Mouse (Mus musculus): ENCODE results near the gene Kntc1. TPM values are rescaled to one million over a fixed set of nuclear protein-coding genes. Genes with fewer than 3 reads are reported as not detected.
A peak's percentile ranks its signal among the peaks of the same experiment; 100 is the strongest.

Kntc1 gene
- polyA plus RNA-seq, 1 experiment from 2014 or later: 7.2 TPM

DNA sequence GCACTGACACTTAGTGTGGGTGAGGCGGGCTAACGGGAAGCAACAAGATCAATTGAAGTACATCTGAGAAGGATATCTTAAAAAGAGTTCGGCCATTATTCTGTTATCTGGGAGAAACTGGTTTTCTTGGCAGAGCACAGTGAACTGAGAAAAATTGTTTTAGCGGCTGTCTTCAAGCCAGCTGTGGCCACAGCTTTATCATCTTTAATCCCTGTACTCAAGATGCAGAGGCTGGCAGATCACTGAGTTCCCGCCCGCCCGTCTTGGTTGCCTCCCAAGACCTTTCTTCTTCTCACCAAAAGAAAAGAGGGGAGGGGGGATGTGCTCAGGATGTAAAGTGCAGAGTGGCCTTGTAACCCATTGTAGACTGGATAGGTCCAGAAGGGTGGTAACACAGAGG, 67.4 kb downstream of the Kntc1 start:
- WGBS: 86% methylated on average over 7 of the region's 7 CpGs
- Histone ChIP-seq H3K36me3 (no peaks in the 10 kb centered on the region), H3K9me3 (no peaks in the 10 kb centered on the region), H3K4me1 (replicated peaks) (no peaks in the 10 kb centered on the region), H3K9ac (no peak overlapping the region), H3K4me2 (no peak overlapping the region), H3K27ac (replicated peaks) (no peak overlapping the region), H3K27me3 (no peaks in the 10 kb centered on the region), H3K4me3 (no peak overlapping the region)
- ATAC-seq (ENCODE audit: low FRiP score, low read depth): no peak

DNA sequence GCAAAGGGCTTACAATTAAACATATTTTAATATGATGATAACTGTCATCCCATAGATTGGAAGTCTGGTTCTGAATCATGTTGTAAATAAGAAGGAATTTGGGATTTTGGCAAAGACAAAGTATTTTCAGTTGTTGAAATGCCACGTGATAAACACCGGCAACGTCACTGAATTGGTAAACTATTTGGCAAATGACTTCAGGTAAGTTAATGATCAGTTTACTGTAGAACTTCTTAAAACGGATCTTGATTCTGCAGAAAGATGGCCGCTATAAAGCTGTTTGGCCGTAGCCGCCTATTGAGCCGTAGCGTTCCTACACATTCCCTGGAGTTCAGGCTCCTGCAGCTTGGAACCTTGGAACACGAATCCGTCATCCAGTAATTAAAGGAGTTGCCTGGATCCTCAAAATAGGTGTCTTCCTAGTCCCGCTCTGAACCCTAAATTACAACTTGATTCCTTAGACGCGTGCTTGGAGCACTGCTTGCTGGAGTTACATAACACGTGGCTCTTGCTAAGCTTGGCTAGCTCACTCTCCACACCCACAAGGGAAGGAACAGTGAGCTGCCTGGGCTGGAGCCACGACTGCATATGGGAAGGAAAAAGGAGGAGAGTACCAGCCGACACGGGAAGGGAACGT, 69.5 kb downstream of the Kntc1 start:
- H3K36me3 ChIP-seq: no peaks in the 10 kb centered on the region
- WGBS: 92% methylated on average over 19 of the region's 19 CpGs

DNA sequence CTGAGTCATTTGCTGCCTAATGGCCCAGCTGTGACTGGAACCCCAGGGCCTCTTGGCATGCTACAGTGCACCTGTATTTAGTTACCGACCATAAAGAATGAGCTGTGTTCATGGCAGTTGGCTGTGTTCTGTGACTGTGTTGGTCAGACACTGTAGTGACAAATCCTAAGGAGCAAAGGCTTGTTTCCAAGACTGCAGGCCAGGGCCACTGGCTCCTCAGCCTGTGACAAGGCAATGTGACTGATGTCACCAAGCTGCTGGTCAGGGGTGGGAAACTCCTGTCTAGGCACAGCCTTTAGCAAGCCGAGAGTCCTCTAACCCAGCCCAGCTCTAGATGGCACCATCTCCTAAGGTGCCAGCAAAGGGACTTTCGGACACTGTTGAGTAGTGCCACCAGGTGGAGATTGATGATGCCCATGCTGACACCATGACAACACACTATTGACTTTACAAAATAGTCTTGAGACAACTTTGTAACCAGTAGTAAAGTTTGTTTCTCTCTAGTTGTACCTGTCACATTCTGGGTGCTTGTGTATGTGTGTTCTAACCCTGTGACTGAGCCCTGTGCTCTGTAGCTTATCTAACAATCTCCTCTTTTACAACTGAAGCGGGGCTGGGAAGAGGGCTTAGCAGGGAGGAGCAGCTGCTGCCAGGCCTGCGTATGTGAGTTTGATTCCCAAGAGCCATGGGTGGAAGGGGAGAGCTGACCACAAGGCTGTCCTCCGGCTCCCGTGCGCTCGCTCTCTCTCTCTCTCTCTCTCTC, 71.2 kb downstream of the Kntc1 start:
- Histone ChIP-seq H3K4me3 (no peak overlapping the region), H3K9me3 (no peaks in the 10 kb centered on the region), H3K27ac (replicated peaks) (no peak overlapping the region), H3K27me3 (no peaks in the 10 kb centered on the region), H3K36me3 (no peaks in the 10 kb centered on the region), H3K4me1 (replicated peaks) (no peaks in the 10 kb centered on the region), H3K4me2 (no peak overlapping the region), H3K9ac (no peak overlapping the region)
- 71% methylated on average over 5 of the region's 9 CpGs for WGBS
- no peak for ATAC-seq (ENCODE audit: low FRiP score, low read depth)

More for the DNA sequence above, 69.5 kb downstream of the Kntc1 start:
- Histone ChIP-seq H3K4me2 (no peak overlapping the region), H3K4me1 (replicated peaks) (no peaks in the 10 kb centered on the region), H3K9me3 (no peaks in the 10 kb centered on the region), H3K9ac (no peak overlapping the region), H3K27me3 (no peaks in the 10 kb centered on the region), H3K4me3 (no peak overlapping the region), H3K27ac (replicated peaks) (no peak overlapping the region)
- no peak for ATAC-seq (ENCODE audit: low FRiP score, low read depth)

DNA sequence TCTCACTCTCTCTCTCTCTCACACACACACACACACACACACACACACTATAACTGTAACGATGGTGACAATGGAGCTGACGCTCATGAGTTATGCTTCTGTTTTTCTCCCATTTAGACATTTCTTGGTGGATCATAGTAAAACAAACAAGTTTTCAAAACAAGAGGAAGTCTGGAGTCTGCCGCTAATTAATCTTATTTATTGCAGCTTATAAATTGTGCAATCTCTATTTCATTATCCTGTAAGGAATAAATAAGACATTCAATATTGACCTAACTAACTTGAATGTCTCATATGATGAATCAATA, 71.7 kb downstream of the Kntc1 start:
- Histone ChIP-seq H3K4me2 (no peak overlapping the region), H3K27ac (replicated peaks) (no peak overlapping the region), H3K36me3 (no peaks in the 10 kb centered on the region), H3K4me3 (no peak overlapping the region), H3K9me3 (no peaks in the 10 kb centered on the region), H3K9ac (no peak overlapping the region), H3K4me1 (replicated peaks) (no peaks in the 10 kb centered on the region), H3K27me3 (no peaks in the 10 kb centered on the region)
- ATAC-seq (ENCODE audit: low FRiP score, low read depth): no peak
- WGBS: 88% methylated on average over 3 of the region's 3 CpGs

DNA sequence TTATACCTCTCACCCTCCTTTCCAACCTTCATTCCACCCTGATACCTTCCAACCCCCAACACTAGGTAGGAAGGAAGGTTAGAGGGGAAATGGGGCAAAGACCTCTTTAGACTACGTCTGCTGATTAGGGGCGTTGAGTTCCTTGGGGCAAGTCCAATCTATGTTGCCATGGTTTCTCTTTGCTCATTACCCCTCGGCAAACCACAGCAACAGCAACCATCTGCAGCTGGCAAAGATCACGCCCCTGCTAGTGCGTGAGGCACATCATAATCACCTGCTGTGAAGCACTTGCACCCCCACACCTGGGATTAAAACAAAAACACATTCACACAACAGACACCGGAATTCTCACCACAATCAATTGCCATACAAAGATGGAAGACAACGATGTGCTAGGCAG, 73.2 kb downstream of the Kntc1 start:
- H3K4me3 ChIP-seq: no peak overlapping the region
- H3K36me3 ChIP-seq: no peaks in the 10 kb centered on the region
- no peak overlapping the region for H3K9ac ChIP-seq
- ATAC-seq (ENCODE audit: low FRiP score, low read depth): no peak
- no peaks in the 10 kb centered on the region for H3K4me1 ChIP-seq (replicated peaks)
- WGBS: 46% methylated on average over 7 of the region's 7 CpGs
- H3K27me3 ChIP-seq: no peaks in the 10 kb centered on the region
- no peak overlapping the region for H3K4me2 ChIP-seq
- H3K9me3 ChIP-seq: no peaks in the 10 kb centered on the region
- 0 out of 2 replicates have a peak overlapping the region, but pooled peaks have one; percentile 19 for H3K27ac ChIP-seq (replicated peaks)

DNA sequence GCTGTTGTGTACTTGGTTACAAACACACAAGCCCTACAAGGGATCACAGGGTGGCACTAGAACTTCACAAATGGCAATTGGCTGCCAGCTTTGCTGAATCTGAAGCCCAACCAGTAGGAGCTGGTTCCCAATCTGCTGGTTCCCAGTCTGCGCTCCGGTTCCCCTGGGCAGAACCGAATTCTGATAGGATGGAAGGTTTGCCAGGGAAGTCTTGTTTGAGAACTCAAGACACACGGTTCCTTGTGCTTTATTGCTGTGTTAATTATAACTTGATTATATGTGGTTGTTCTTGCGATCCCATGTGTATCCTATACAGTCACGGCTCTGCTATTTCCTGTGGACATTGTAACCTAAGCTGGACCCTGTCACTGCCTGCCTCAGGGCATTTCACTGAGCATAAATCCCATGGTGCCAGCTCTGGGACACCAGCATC, 78.2 kb downstream of the Kntc1 start:
- no peaks in the 10 kb centered on the region for H3K4me1 ChIP-seq (replicated peaks)
- H3K27ac ChIP-seq (replicated peaks): no peak overlapping the region
- no peak overlapping the region for H3K4me2 ChIP-seq
- no peaks in the 10 kb centered on the region for H3K9me3 ChIP-seq
- H3K27me3 ChIP-seq: no peaks in the 10 kb centered on the region
- ATAC-seq (ENCODE audit: low FRiP score, low read depth): no peak
- no peaks in the 10 kb centered on the region for H3K36me3 ChIP-seq
- no peak overlapping the region for H3K9ac ChIP-seq
- H3K4me3 ChIP-seq: no peak overlapping the region
- 78% methylated on average over 6 of the region's 6 CpGs for WGBS

DNA sequence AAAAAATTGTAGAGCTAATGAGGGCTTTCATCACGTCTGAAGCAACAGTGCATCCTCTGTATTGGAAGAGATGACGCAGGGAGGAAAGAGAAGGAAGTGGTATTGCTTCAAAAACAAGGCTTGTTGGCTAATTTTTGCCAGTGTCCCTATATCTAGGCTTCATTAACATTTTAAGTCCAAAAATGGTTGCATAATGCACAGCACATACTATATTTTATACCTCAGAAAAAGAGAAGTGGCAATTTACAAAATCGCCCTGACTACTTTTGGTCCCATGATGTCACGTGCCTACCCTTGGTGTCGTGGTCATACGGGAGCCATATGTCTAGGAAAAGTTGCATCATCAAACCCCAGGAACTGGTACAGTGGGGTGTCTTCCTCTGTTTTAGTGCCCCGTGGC, 82.8 kb downstream of the Kntc1 start:
- 91% methylated on average over 7 of the region's 7 CpGs for WGBS
- H3K27ac ChIP-seq (replicated peaks): no peak overlapping the region
- H3K9me3 ChIP-seq: no peaks in the 10 kb centered on the region
- H3K4me2 ChIP-seq: no peak overlapping the region
- ATAC-seq (ENCODE audit: low FRiP score, low read depth): no peak
- H3K4me3 ChIP-seq: no peak overlapping the region
- no peaks in the 10 kb centered on the region for H3K36me3 ChIP-seq
- no peaks in the 10 kb centered on the region for H3K4me1 ChIP-seq (replicated peaks)
- no peaks in the 10 kb centered on the region for H3K27me3 ChIP-seq
- no peak overlapping the region for H3K9ac ChIP-seq

DNA sequence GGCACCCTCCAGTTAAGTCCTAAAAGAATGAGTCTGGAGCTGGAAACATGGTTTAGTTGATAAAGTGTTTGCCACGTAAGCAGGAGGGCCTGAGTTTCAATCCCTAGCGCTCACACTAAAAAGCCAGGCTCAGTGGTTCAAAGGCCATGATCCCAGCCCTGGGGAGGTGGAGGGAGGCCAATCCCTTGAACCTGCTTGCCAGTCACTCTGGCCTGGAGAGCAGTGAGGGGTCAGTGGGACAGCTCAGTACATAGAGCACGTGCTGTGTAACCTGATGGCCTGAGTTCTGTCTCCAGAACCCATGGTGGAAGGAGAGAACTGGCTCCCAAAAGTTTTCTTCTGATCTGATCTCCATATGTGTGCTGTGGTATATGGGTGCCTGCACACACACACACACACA, 85.3 kb downstream of the Kntc1 start:
- no peak overlapping the region for H3K27ac ChIP-seq (replicated peaks)
- no peak overlapping the region for H3K4me3 ChIP-seq
- no peak for ATAC-seq (ENCODE audit: low FRiP score, low read depth)
- H3K27me3 ChIP-seq: no peaks in the 10 kb centered on the region
- WGBS: 90% methylated on average over 3 of the region's 3 CpGs
- no peak overlapping the region for H3K4me2 ChIP-seq
- no peaks in the 10 kb centered on the region for H3K36me3 ChIP-seq
- no peaks in the 10 kb centered on the region for H3K4me1 ChIP-seq (replicated peaks)
- no peaks in the 10 kb centered on the region for H3K9me3 ChIP-seq
- H3K9ac ChIP-seq: no peak overlapping the region

DNA sequence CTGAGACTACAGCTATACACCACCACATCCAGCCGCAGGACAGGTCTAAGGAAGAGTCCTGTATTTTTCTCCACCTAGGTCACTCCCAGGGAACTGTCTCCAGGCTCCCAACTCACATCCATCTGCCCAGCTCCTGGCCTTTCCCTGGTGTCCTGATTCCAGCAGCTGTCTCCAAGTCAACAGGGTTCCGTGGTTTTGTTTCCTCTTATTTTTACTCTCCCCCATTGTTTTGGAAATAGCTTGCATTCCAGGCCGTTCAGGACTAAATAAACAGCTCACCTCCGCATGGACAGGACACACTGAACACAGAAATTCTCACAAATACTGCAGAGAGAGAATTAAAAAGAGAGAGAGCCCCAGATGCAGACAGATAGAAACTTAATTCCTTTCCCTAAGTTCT, 87.9 kb downstream of the Kntc1 start:
- 45% methylated on average over 4 of the region's 4 CpGs for WGBS
- no peak overlapping the region for H3K9ac ChIP-seq
- no peak overlapping the region for H3K4me2 ChIP-seq
- no peak for ATAC-seq (ENCODE audit: low FRiP score, low read depth)
- no peaks in the 10 kb centered on the region for H3K27me3 ChIP-seq
- no peaks in the 10 kb centered on the region for H3K9me3 ChIP-seq
- H3K36me3 ChIP-seq: no peaks in the 10 kb centered on the region
- no peak overlapping the region for H3K4me3 ChIP-seq
- H3K4me1 ChIP-seq (replicated peaks): no peaks in the 10 kb centered on the region
- H3K27ac ChIP-seq (replicated peaks): no peak overlapping the region

DNA sequence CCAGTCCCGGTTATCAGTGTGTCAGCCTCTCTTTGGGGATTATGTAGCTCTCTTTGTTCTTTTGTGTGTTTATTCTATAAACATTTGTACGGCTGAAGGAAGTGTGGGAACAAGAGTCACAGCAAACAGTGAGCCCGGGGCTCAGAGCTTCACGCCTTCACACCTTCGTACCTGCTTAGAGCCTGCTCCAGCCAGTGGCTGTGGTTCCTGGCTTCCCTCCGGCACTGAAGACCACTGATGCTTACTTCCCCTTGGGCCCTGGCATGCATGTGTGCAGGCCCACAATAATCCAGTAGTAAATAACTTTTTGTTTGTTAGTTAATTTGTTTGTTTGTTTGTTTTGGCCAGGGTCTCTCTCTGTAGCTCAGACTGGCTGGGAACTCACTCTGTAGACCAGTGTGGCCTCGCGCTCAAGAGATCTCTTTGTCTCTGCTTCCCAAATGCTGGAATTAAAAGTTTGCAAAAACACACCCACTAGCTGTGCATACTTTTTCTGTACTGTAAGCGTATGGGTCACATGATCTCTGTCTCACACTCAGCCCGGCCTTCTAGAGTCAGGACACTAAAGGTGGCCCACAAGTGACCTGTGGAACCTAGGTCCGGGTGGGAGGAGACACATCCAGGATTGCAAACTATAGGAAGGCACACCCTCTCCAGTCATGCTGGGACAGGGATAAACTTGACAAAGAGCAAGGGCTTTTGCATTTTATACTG, 92.9 kb downstream of the Kntc1 start:
- H3K9ac ChIP-seq: no peak overlapping the region
- no peak overlapping the region for H3K4me3 ChIP-seq
- ATAC-seq (ENCODE audit: low FRiP score, low read depth): no peak
- no peaks in the 10 kb centered on the region for H3K36me3 ChIP-seq
- no peak overlapping the region for H3K27ac ChIP-seq (replicated peaks)
- no peaks in the 10 kb centered on the region for H3K4me1 ChIP-seq (replicated peaks)
- no peak overlapping the region for H3K4me2 ChIP-seq
- no peaks in the 10 kb centered on the region for H3K27me3 ChIP-seq
- no peaks in the 10 kb centered on the region for H3K9me3 ChIP-seq
- WGBS: 66% methylated on average over 11 of the region's 11 CpGs

DNA sequence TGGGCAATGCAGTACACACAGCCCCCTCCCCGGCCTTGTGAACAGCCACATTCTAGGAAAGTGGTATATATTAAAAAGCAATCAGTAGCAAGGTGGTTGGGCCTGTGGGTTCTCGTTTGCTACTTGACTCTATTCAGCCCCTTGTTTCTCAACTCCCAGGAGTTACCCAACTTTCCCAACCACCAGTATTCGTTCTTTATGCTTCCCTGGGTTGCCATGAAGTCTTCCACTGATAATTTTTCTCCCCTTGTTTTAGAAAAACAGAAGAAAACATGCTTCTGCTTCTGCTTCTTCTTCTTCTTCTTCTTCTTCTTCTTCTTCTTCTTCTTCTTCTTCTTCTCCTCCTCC, 93.4 kb downstream of the Kntc1 start:
- no peaks in the 10 kb centered on the region for H3K9me3 ChIP-seq
- 72% methylated on average over 3 of the region's 3 CpGs for WGBS
- no peak overlapping the region for H3K4me3 ChIP-seq
- H3K36me3 ChIP-seq: no peaks in the 10 kb centered on the region
- no peak overlapping the region for H3K27ac ChIP-seq (replicated peaks)
- H3K4me2 ChIP-seq: no peak overlapping the region
- no peak for ATAC-seq (ENCODE audit: low FRiP score, low read depth)
- H3K4me1 ChIP-seq (replicated peaks): no peaks in the 10 kb centered on the region
- H3K27me3 ChIP-seq: no peaks in the 10 kb centered on the region
- no peak overlapping the region for H3K9ac ChIP-seq

DNA sequence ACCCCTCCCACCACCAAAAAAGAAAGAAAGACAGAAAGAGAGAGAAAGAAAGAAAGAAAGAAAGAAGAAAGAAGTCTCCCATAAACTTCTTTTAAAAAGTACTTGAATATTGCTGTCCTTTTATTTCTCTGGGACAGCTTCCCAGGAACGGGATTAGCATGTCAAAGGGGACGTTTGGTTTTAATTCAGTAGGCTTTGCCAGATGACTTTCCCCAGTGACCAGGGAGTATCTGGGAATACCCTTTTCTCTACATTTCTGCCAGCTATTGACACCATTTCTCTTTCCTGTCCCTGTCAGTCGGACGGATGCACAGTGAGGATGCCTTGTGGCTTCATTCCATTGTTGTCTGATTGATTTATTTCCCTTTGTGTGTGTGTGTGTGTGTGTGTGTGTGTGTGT, 94.3 kb downstream of the Kntc1 start:
- no peaks in the 10 kb centered on the region for H3K4me1 ChIP-seq (replicated peaks)
- no peak for ATAC-seq (ENCODE audit: low FRiP score, low read depth)
- 24% methylated on average over 4 of the region's 4 CpGs for WGBS

More for the DNA sequence above, 94.3 kb downstream of the Kntc1 start:
- Histone ChIP-seq H3K27me3 (no peaks in the 10 kb centered on the region), H3K27ac (replicated peaks) (no peak overlapping the region), H3K9me3 (no peaks in the 10 kb centered on the region), H3K4me3 (no peak overlapping the region), H3K36me3 (no peaks in the 10 kb centered on the region), H3K9ac (no peak overlapping the region), H3K4me2 (no peak overlapping the region)
